Mouse (Mus musculus) olfactory bulb, adult 2 months (tissue): ENCODE measurements around the gene Sec61a2.

Experiments
- CTCF ChIP-seq: fragments of 200-500 bp; IDR thresholded peaks from 2 replicates; pipeline ENCODE4 v1.5.1; 2012; ENCODE audit warnings: low read depth, mild to moderate bottlenecking, low read length, moderate library complexity; ENCODE audit not compliant: insufficient read depth
- POLR2A ChIP-seq: fragments of 200-500 bp; IDR thresholded peaks from 2 replicates; pipeline ENCODE4 v1.6.1; 2012; ENCODE audit warnings: mild to moderate bottlenecking, low read depth, low read length, moderate library complexity; ENCODE audit not compliant: insufficient read depth

- TF ChIP-seq CTCF (no peak), POLR2A (no peak)
These were observed 44.1 kb downstream of the Sec61a2 start for GRCm38 (mm10) chr2:5851116-5851515.
